Mouse (Mus musculus): ENCODE measurements around the gene Sorcs3. TPM values are rescaled to one million over a fixed set of nuclear protein-coding genes. Genes with fewer than 3 reads are reported as not detected.

Sorcs3 gene
- total and polyA plus RNA-seq, 2 experiments from 2014 or later: 18.3 to 25.3 TPM

DNA sequence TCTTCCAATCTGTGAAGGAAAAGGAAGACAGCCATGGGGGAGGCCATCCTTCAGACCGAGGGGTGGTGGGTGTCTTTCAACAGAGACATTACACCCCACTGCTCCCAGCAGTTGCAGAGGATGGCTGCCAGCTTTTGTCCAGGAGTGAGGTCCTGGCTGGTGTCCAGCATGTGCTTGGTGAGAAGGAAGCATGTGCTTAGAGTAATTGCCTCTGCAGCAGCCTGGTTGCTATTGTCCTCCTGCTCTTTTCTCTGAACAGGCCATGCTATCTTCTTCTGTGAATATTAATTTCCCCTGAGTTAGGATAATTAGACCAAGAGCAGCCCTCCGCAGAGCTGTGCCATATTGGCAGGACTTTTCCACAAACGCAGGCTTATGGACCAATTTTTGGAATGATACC lies 476.7 kb downstream of the Sorcs3 start:
- H3K9ac ChIP-seq (replicated peaks; ENCODE audit: low read length, poor library complexity, severe bottlenecking): no peak overlapping the region
- peak; percentile 63 for DNase-seq (ENCODE audit: low spot score)
- WGBS: 62% methylated on average over 3 of the region's 3 CpGs
- H3K4me3 ChIP-seq (ENCODE audit: low read depth, low read length): no peak overlapping the region
- H3K4me2 ChIP-seq (ENCODE audit: low read depth, low read length, poor library complexity, severe bottlenecking): no peak overlapping the region
- H3K9me3 ChIP-seq (ENCODE audit: low read length): no peaks in the 10 kb centered on the region
- H3K27me3 ChIP-seq (ENCODE audit: insufficient read depth, low read length): no peaks in the 10 kb centered on the region
- TF ChIP-seq CTCF (IDR thresholded peaks at IDR 0.05): no peak
- no peak for ATAC-seq (ENCODE audit: low FRiP score)
- no peaks in the 10 kb centered on the region for H3K4me1 ChIP-seq (ENCODE audit: insufficient read depth, low read length)
- no peaks in the 10 kb centered on the region for H3K36me3 ChIP-seq (ENCODE audit: insufficient read depth, low read length)
- no peak overlapping the region for H3K27ac ChIP-seq (ENCODE audit: low read depth, low read length)

DNA sequence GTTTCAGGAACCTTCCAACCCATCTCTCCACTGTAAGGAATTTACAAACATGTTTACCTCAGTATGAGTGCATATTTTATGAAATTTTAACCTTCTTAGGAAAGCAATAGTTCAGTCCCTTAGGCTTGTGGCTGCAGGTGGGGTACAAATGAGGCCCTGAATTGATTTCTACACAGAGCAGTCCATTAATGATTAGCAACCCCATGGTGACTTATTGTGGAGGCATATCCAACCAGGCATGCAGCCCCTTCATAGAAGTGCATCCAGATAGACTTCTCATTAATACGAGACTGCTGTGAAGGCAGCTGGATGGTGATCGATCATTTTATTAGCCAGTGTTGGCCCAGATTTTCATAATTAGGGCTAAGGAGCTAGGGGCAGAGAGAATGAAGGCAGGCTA lies 480.5 kb downstream of the Sorcs3 start:
- Histone ChIP-seq H3K4me1 (ENCODE audit: insufficient read depth, low read length) (no peaks in the 10 kb centered on the region), H3K36me3 (ENCODE audit: insufficient read depth, low read length) (no peaks in the 10 kb centered on the region), H3K9me3 (ENCODE audit: low read length) (no peaks in the 10 kb centered on the region), H3K27ac (ENCODE audit: low read depth, low read length) (no peak overlapping the region), H3K9ac (replicated peaks; ENCODE audit: low read length, poor library complexity, severe bottlenecking) (no peak overlapping the region), H3K4me2 (ENCODE audit: low read depth, low read length, poor library complexity, severe bottlenecking) (no peak overlapping the region), H3K4me3 (ENCODE audit: low read depth, low read length) (no peak overlapping the region), H3K27me3 (ENCODE audit: insufficient read depth, low read length) (no peaks in the 10 kb centered on the region)
- DNase-seq (ENCODE audit: low spot score) (no peak), ATAC-seq (ENCODE audit: low FRiP score) (no peak)
- no peak for TF ChIP-seq CTCF (IDR thresholded peaks at IDR 0.05)
- 74% methylated on average over 2 of the region's 2 CpGs for WGBS

DNA sequence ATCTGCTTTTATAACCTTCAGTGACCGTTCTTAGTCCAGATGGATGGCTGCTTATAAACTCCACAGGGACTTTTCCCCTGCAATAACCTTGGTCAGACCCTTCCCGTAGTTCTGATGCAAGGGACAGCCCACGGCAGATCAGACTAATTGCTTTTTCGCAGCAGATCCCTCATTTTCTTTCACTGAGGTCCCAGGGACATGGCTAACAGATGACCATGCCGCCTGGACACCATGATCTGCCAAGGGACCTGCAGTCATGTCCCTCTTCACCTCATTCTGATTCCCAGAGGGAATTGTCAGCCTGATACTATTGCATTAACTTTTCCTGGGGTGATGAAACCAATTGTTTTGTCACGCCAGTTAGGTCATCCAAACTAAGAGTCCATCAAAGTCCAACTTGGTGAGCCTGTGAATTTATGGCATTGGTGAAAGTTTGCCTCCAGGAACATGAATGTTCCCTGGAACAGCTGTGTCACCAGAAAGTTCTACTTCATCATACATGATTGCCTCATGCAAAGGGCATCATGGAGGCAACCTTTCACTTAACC lies 494.4 kb downstream of the Sorcs3 start:
- H3K9ac ChIP-seq (replicated peaks; ENCODE audit: low read length, poor library complexity, severe bottlenecking): no peak overlapping the region
- ATAC-seq (ENCODE audit: low FRiP score): no peak
- 62% methylated on average over 6 of the region's 6 CpGs for WGBS

DNA sequence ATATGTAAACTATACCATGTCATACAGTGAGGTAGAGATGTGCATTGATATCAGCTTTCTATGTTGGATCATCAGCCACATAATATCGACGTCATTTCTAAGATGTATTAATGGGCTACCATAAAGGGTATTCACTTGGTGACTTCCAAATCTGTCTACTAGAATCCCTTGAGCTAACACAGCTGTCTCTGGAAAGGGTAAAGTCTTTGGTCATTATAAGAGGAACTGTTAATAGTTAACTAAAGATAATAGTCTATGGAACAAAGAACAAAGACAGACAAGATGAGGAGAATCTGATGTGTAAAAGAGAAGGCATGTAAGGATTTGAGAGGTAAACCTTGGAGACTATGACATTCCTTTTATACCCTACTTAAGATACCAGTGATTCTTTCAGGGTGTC lies 497.9 kb downstream of the Sorcs3 start:
- H3K4me3 ChIP-seq (ENCODE audit: low read depth, low read length): no peak overlapping the region
- 96% methylated on average over 2 of the region's 2 CpGs for WGBS
- no peaks in the 10 kb centered on the region for H3K36me3 ChIP-seq (ENCODE audit: insufficient read depth, low read length)
- no peaks in the 10 kb centered on the region for H3K4me1 ChIP-seq (ENCODE audit: insufficient read depth, low read length)
- H3K9me3 ChIP-seq (ENCODE audit: low read length): no peaks in the 10 kb centered on the region
- H3K4me2 ChIP-seq (ENCODE audit: low read depth, low read length, poor library complexity, severe bottlenecking): no peak overlapping the region
- no peak overlapping the region for H3K27ac ChIP-seq (ENCODE audit: low read depth, low read length)
- H3K9ac ChIP-seq (replicated peaks; ENCODE audit: low read length, poor library complexity, severe bottlenecking): no peak overlapping the region
- TF ChIP-seq CTCF (IDR thresholded peaks at IDR 0.05): no peak
- ATAC-seq (ENCODE audit: low FRiP score): no peak
- no peaks in the 10 kb centered on the region for H3K27me3 ChIP-seq (ENCODE audit: insufficient read depth, low read length)
- DNase-seq (ENCODE audit: low spot score): no peak

More for the DNA sequence above, 494.4 kb downstream of the Sorcs3 start:
- H3K9me3 ChIP-seq (ENCODE audit: low read length): no peaks in the 10 kb centered on the region
- H3K27ac ChIP-seq (ENCODE audit: low read depth, low read length): no peak overlapping the region
- no peaks in the 10 kb centered on the region for H3K4me1 ChIP-seq (ENCODE audit: insufficient read depth, low read length)
- TF ChIP-seq CTCF (IDR thresholded peaks at IDR 0.05): no peak
- H3K4me3 ChIP-seq (ENCODE audit: low read depth, low read length): no peak overlapping the region
- no peak overlapping the region for H3K4me2 ChIP-seq (ENCODE audit: low read depth, low read length, poor library complexity, severe bottlenecking)
- no peak for DNase-seq (ENCODE audit: low spot score)
- H3K27me3 ChIP-seq (ENCODE audit: insufficient read depth, low read length): no peaks in the 10 kb centered on the region
- H3K36me3 ChIP-seq (ENCODE audit: insufficient read depth, low read length): no peaks in the 10 kb centered on the region

DNA sequence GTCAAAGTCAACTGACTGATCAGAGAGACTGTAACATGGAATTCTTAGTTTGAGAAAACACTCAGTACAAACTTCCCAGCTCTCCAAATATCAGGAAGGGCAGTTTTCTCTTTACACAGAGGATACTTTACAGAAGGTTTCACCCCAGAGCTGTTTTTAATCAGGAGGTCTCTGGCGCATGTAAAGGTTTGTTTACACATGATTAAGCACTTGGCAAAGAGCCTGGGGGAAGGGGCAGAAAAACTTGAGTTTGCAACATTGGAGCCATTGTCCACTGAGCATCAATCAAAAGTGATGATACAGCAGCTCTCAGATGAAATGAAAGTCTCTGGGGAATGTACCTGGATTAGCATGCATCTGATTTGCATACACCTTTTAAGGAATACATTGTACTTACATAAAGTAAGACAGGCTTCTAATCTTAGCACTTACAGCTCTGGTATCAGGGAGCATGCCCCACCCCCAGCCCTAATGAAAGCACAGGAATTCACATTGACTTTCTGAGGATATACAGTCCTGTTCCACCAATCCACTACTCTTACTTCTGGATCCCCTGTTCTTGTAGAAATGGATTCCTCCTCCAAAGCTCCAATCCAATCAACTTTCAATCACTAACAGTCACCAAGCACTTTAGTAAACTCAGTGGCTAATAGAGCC lies 500.6 kb downstream of the Sorcs3 start:
- no peak overlapping the region for H3K4me2 ChIP-seq (ENCODE audit: low read depth, low read length, poor library complexity, severe bottlenecking)
- no peak for ATAC-seq (ENCODE audit: low FRiP score)
- H3K36me3 ChIP-seq (ENCODE audit: insufficient read depth, low read length): no peaks in the 10 kb centered on the region
- no peak overlapping the region for H3K9ac ChIP-seq (replicated peaks; ENCODE audit: low read length, poor library complexity, severe bottlenecking)
- DNase-seq (ENCODE audit: low spot score): peak; percentile 50
- H3K27me3 ChIP-seq (ENCODE audit: insufficient read depth, low read length): no peaks in the 10 kb centered on the region
- no peak for TF ChIP-seq CTCF (IDR thresholded peaks at IDR 0.05)
- no peaks in the 10 kb centered on the region for H3K9me3 ChIP-seq (ENCODE audit: low read length)
- no peak overlapping the region for H3K4me3 ChIP-seq (ENCODE audit: low read depth, low read length)
- 43% methylated on average over 1 of the region's 1 CpGs for WGBS
- no peak overlapping the region for H3K27ac ChIP-seq (ENCODE audit: low read depth, low read length)
- no peaks in the 10 kb centered on the region for H3K4me1 ChIP-seq (ENCODE audit: insufficient read depth, low read length)

DNA sequence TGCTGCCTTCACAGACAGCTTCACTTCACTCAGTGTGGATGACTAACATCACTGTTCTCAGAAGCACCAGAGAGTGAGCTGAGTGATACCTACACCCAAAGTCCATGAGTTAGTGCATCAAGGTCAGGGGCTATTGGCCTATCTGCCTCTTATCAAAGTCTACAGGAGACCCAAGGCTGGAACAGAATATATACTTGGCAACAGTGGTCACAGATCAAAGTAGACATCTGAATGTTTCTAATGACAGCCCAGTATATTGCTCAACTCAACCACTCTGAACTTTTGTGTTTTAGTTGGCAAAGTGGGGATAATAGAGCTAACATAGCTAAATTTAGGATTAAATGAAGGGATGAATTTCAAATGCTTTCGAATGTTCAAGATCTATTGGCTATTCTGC lies 501.1 kb downstream of the Sorcs3 start:
- H3K4me1 ChIP-seq (ENCODE audit: insufficient read depth, low read length): no peaks in the 10 kb centered on the region
- no peak for TF ChIP-seq CTCF (IDR thresholded peaks at IDR 0.05)
- no peak overlapping the region for H3K27ac ChIP-seq (ENCODE audit: low read depth, low read length)
- 86% methylated on average over 1 of the region's 1 CpGs for WGBS
- no peaks in the 10 kb centered on the region for H3K36me3 ChIP-seq (ENCODE audit: insufficient read depth, low read length)
- no peak overlapping the region for H3K4me2 ChIP-seq (ENCODE audit: low read depth, low read length, poor library complexity, severe bottlenecking)
- DNase-seq (ENCODE audit: low spot score) (no peak), ATAC-seq (ENCODE audit: low FRiP score) (no peak)
- H3K4me3 ChIP-seq (ENCODE audit: low read depth, low read length): no peak overlapping the region
- H3K9ac ChIP-seq (replicated peaks; ENCODE audit: low read length, poor library complexity, severe bottlenecking): no peak overlapping the region
- no peaks in the 10 kb centered on the region for H3K9me3 ChIP-seq (ENCODE audit: low read length)
- no peaks in the 10 kb centered on the region for H3K27me3 ChIP-seq (ENCODE audit: insufficient read depth, low read length)

All from midbrain, postnatal 0 days (tissue).